Mouse (Mus musculus) hindbrain, embryonic 11.5 days (tissue): ENCODE data around the gene Myl12a. TPM values are rescaled to one million over a fixed set of nuclear protein-coding genes. Genes with fewer than 3 reads are reported as not detected.

Experiments
- ATAC-seq: fragments of 200-750 bp; cut with Nextera tagmentation; 2 replicates; pipeline ENCODE4 v1.8.0; 2017; ENCODE audit warnings: mild to moderate bottlenecking, moderate TSS enrichment, moderate library complexity; ENCODE audit not compliant: low FRiP score
- DNase-seq: peaks from one replicate; pipeline ENCODE4 v3.0.0-alpha.2; 2015; ENCODE audit warnings: low spot score
- H3K27ac ChIP-seq: fragments of 300-500 bp; sonication (generic); 2 replicates; pipeline ENCODE4 v1.5.1; 2014; ENCODE audit warnings: mild to moderate bottlenecking, low read depth, low read length
- H3K27me3 ChIP-seq: fragments of 300-500 bp; sonication (generic); 2 replicates; pipeline ENCODE4 v1.6.1; 2014; ENCODE audit warnings: mild to moderate bottlenecking, low read length, moderate library complexity, mixed read lengths; ENCODE audit not compliant: control insufficient read depth, insufficient read depth
- H3K36me3 ChIP-seq: fragments of 300-500 bp; sonication (generic); 2 replicates; pipeline ENCODE4 v1.6.1; 2014; ENCODE audit warnings: mild to moderate bottlenecking, low read length, moderate library complexity, mixed read lengths; ENCODE audit not compliant: control insufficient read depth, insufficient read depth
- H3K4me1 ChIP-seq: fragments of 300-500 bp; sonication (generic); replicated peaks from 2 replicates; pipeline ENCODE4 v1.6.1; 2014; ENCODE audit warnings: low read length, mixed read lengths; ENCODE audit not compliant: control insufficient read depth, insufficient read depth
- H3K4me2 ChIP-seq: fragments of 300-500 bp; sonication (generic); replicated peaks from 2 replicates; pipeline ENCODE4 v1.6.1; 2014; ENCODE audit warnings: mild to moderate bottlenecking, low read depth, low read length
- H3K4me3 ChIP-seq: fragments of 300-500 bp; sonication (generic); 2 replicates; pipeline ENCODE4 v1.5.1; 2014; ENCODE audit warnings: low read depth, low read length
- H3K9ac ChIP-seq: fragments of 300-500 bp; sonication (generic); 2 replicates; pipeline ENCODE4 v1.6.1; 2014; ENCODE audit warnings: low read depth, low read length
- H3K9me3 ChIP-seq: fragments of 300-500 bp; sonication (generic); 2 replicates; pipeline ENCODE4 v1.6.1; 2016; ENCODE audit warnings: low read length; ENCODE audit not compliant: control insufficient read depth
- WGBS: fragments of 180-500 bp; shearing (Covaris S2); extraction: QIAGEN DNeasy Blood & Tissue Kit; methylation state at CpG from one replicate; pipeline ENCODE4 v1.1.7; 2014; 5-methylcytosine and 5-hydroxymethylcytosine counted together
- polyA plus RNA-seq: library from polyadenylated mRNA; unstranded; fragments of >200 nt; fragmentation: Nextera tagmentation; extraction: Ambion mirVana; gene quantifications from 2 replicates; pipeline ENCODE4 v1.2.1, GENCODE M21; 2014

Gene Myl12a
- polyA plus RNA-seq, 1 experiment from 2014 or later = 472 TPM

- no peak for DNase-seq
- Histone ChIP-seq H3K36me3 (no peaks in the 10 kb centered on the region), H3K4me3 (no peak overlapping the region), H3K4me2 (no peak overlapping the region), H3K9me3 (no peaks in the 10 kb centered on the region), H3K4me1 (no peaks in the 10 kb centered on the region), H3K27ac (no peak overlapping the region), H3K9ac (no peak overlapping the region), H3K27me3 (no peaks in the 10 kb centered on the region)
- ATAC-seq = no peak
- 99% methylated on average over 3 of the region's 3 CpGs for WGBS
These were observed 15.5 kb upstream of the Myl12a start for GRCm38 (mm10) chr17:71018151-71018550.

GRCm38 (mm10) chr17:71017457-71017998, 14.8 kb upstream of the Myl12a start:
- ATAC-seq = no peak
- Histone ChIP-seq H3K9ac (no peak overlapping the region), H3K27me3 (no peaks in the 10 kb centered on the region), H3K27ac (no peak overlapping the region), H3K4me1 (no peaks in the 10 kb centered on the region), H3K9me3 (no peaks in the 10 kb centered on the region), H3K4me2 (no peak overlapping the region), H3K4me3 (no peak overlapping the region), H3K36me3 (no peaks in the 10 kb centered on the region)
- WGBS = 93% methylated on average over 4 of the region's 4 CpGs
- no peak for DNase-seq

GRCm38 (mm10) chr17:71014911-71015310, 12.2 kb upstream of the Myl12a start:
- Histone ChIP-seq H3K27me3 (no peaks in the 10 kb centered on the region), H3K27ac (no peak overlapping the region), H3K9me3 (no peaks in the 10 kb centered on the region), H3K4me1 (no peaks in the 10 kb centered on the region), H3K9ac (no peak overlapping the region), H3K4me2 (no peak overlapping the region), H3K4me3 (no peak overlapping the region), H3K36me3 (no peaks in the 10 kb centered on the region)
- DNase-seq (no peak), ATAC-seq (no peak)
- WGBS = 40% methylated on average over 5 of the region's 5 CpGs

- DNase-seq (no peak), ATAC-seq (no peak)
- Histone ChIP-seq H3K27me3 (no peaks in the 10 kb centered on the region), H3K4me3 (no peak overlapping the region), H3K4me1 (no peaks in the 10 kb centered on the region), H3K4me2 (no peak overlapping the region), H3K36me3 (no peaks in the 10 kb centered on the region), H3K9ac (no peak overlapping the region), H3K27ac (no peak overlapping the region), H3K9me3 (no peaks in the 10 kb centered on the region)
- 88% methylated on average over 6 of the region's 6 CpGs for WGBS
These were observed 10.4 kb upstream of the Myl12a start for GRCm38 (mm10) chr17:71013105-71013504.

- Histone ChIP-seq H3K27ac (no peak overlapping the region), H3K9me3 (no peaks in the 10 kb centered on the region), H3K36me3 (no peaks in the 10 kb centered on the region), H3K9ac (no peak overlapping the region), H3K27me3 (no peaks in the 10 kb centered on the region), H3K4me2 (no peak overlapping the region), H3K4me3 (no peak overlapping the region), H3K4me1 (no peaks in the 10 kb centered on the region)
- ATAC-seq (no peak), DNase-seq (no peak)
- WGBS = 86% methylated on average over 9 of the region's 9 CpGs
These were observed 9.4 kb upstream of the Myl12a start for GRCm38 (mm10) chr17:71011931-71012662.

GRCm38 (mm10) chr17:71010646-71011242, 8.1 kb upstream of the Myl12a start:
- Histone ChIP-seq H3K27ac (no peak overlapping the region), H3K27me3 (no peaks in the 10 kb centered on the region), H3K4me1 (no peaks in the 10 kb centered on the region), H3K9me3 (no peaks in the 10 kb centered on the region), H3K4me2 (no peak overlapping the region), H3K9ac (no peak overlapping the region), H3K4me3 (no peak overlapping the region), H3K36me3 (no peaks in the 10 kb centered on the region)
- 66% methylated on average over 7 of the region's 7 CpGs for WGBS
- ATAC-seq (no peak), DNase-seq (no peak)

GRCm38 (mm10) chr17:71009751-71010150, 7.1 kb upstream of the Myl12a start:
- Histone ChIP-seq H3K9me3 (no peaks in the 10 kb centered on the region), H3K4me1 (no peaks in the 10 kb centered on the region), H3K4me2 (no peak overlapping the region), H3K36me3 (no peaks in the 10 kb centered on the region), H3K27ac (no peak overlapping the region), H3K9ac (no peak overlapping the region), H3K4me3 (no peak overlapping the region), H3K27me3 (no peaks in the 10 kb centered on the region)
- DNase-seq = no peak
- no peak for ATAC-seq
- WGBS = 73% methylated on average over 1 of the region's 1 CpGs

GRCm38 (mm10) chr17:71008676-71009075, 6.0 kb upstream of the Myl12a start:
- no peak overlapping the region for H3K4me2 ChIP-seq
- no peak overlapping the region for H3K9ac ChIP-seq
- no peak overlapping the region for H3K27ac ChIP-seq
- H3K27me3 ChIP-seq = no peaks in the 10 kb centered on the region
- DNase-seq (no peak), ATAC-seq (no peak)
- H3K36me3 ChIP-seq = no peaks in the 10 kb centered on the region
- 90% methylated on average over 3 of the region's 3 CpGs for WGBS
- H3K9me3 ChIP-seq = no peaks in the 10 kb centered on the region
- H3K4me1 ChIP-seq = no peaks in the 10 kb centered on the region
- no peak overlapping the region for H3K4me3 ChIP-seq

GRCm38 (mm10) chr17:71006976-71007375, 4.3 kb upstream of the Myl12a start:
- Histone ChIP-seq H3K4me2 (no peak overlapping the region), H3K36me3 (no peaks in the 10 kb centered on the region), H3K9ac (no peak overlapping the region), H3K27ac (no peak overlapping the region), H3K4me3 (no peak overlapping the region), H3K9me3 (no peaks in the 10 kb centered on the region), H3K27me3 (no peaks in the 10 kb centered on the region), H3K4me1 (no peaks in the 10 kb centered on the region)
- ATAC-seq (no peak), DNase-seq (no peak)
- WGBS = 87% methylated on average over 5 of the region's 5 CpGs
